Mouse (Mus musculus): Measurements from ENCODE around the gene Tmem86b. TPM values are rescaled to one million over a fixed set of nuclear protein-coding genes. Genes with fewer than 3 reads are reported as not detected.

Gene Tmem86b
- polyA plus RNA-seq, 1 experiment from 2014 or later = 25.1 TPM

DNA sequence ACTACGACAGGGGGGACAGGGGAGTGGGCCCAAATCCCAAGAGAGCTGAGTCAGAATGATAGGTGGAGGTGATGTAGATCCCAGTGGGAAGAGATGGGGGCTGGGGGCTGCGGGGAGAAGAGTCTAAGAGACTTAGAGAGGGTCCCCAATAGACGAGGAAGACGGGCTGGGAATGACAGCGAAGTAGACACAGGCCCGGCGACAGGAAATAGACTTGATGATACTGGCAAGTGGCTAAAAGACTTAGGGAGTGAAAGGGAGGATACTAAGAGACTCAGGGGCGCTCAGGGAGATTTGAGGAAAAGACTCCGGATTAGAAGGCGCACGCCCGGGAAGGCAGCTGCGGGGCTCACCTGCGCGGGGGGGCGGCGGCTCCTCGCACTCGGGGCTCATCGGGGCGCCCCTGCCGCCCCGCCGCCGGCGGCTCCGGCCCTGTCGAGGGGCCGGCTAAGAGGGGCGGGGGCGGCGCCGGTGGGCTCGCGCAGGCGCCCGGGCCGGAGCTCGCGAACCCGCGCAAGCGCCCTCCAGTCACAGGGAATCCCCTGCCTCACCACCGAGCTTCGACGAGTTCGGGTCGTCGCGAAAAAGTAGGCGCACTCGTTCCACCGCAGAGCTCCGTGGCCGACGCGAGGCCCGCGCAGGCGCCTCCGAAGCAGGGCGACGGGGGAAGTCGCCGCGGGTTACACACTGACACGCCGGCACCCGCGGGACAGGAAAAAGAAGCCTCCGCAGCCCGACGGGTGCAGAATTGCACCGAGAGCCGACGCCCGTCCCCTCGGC is 27.1 kb upstream of the Tmem86b start:
- under 1% methylated on average over 70 of the region's 78 CpGs for WGBS
- H3K36me3 ChIP-seq (ENCODE audit: control insufficient read depth, insufficient read depth) = peaks cover 3% of the 10 kb centered on the region; the same call in 1 of the 2 replicates
- peak; percentile 61 for ATAC-seq
- H3K9ac ChIP-seq (ENCODE audit: low read depth, low read length) = peak overlapping the region; percentile 95
- H3K4me2 ChIP-seq (replicated peaks; ENCODE audit: low read depth) = peak overlapping the region; percentile 86
- H3K4me1 ChIP-seq (replicated peaks; ENCODE audit: control insufficient read depth, insufficient read depth, low read length) = 0 out of 2 replicates have a peak, but pooled peaks cover 6% of the 10 kb centered on the region
- H3K27me3 ChIP-seq (replicated peaks; ENCODE audit: control insufficient read depth, insufficient read depth, low read length) = no peaks in the 10 kb centered on the region
- TF ChIP-seq CTCF (IDR thresholded peaks at IDR 0.05; ENCODE audit: low read depth) = no peak
- H3K4me3 ChIP-seq (ENCODE audit: low read depth, low read length) = peak overlapping the region; percentile 93
- H3K9me3 ChIP-seq (ENCODE audit: control insufficient read depth) = no peaks in the 10 kb centered on the region
- H3K27ac ChIP-seq (ENCODE audit: low read depth, low read length) = peak overlapping the region; percentile 93

DNA sequence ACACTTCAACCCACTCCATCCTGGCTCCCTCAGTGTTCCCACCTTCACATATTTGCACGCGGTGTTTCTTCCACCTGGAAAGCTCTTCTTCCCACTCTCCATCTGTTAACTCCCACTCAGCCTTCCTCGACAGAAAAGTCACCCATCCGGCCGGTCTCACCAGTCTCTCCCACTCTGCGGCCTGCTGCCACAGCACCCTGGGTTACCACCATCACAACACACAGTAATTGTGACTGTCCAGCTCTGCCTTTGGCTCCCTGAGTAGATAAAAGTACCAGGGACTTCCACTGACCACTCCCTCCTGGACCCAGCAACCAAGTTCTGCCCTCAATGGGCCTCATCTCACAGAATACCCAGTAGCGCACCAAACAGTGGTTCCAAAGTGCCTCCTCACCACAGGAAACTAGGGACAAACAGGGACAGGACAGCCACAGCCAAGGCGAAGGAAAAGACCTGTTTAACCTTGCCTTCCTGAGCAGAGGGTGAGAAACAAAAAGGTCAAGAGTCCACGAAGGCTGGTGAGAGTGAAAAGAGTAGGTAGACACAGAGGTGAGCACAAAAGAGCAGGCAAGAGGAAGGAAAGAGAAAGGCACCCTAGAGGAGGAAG is 26.4 kb upstream of the Tmem86b start:
- H3K4me1 ChIP-seq (replicated peaks; ENCODE audit: control insufficient read depth, insufficient read depth, low read length) = 0 out of 2 replicates have a peak, but pooled peaks cover 6% of the 10 kb centered on the region
- WGBS = 16% methylated on average over 9 of the region's 9 CpGs
- TF ChIP-seq CTCF (IDR thresholded peaks at IDR 0.05; ENCODE audit: low read depth) = no peak
- peak overlapping the region; percentile 93 for H3K4me3 ChIP-seq (ENCODE audit: low read depth, low read length)
- H3K9me3 ChIP-seq (ENCODE audit: control insufficient read depth) = no peaks in the 10 kb centered on the region
- ATAC-seq = no peak
- H3K36me3 ChIP-seq (ENCODE audit: control insufficient read depth, insufficient read depth) = no peaks in the 10 kb centered on the region; the same call in 1 of the 2 replicates
- peak overlapping the region; percentile 93 for H3K27ac ChIP-seq (ENCODE audit: low read depth, low read length)
- peak overlapping the region; percentile 86 for H3K4me2 ChIP-seq (replicated peaks; ENCODE audit: low read depth)
- H3K9ac ChIP-seq (ENCODE audit: low read depth, low read length) = peak overlapping the region; percentile 95
- no peaks in the 10 kb centered on the region for H3K27me3 ChIP-seq (replicated peaks; ENCODE audit: control insufficient read depth, insufficient read depth, low read length)

DNA sequence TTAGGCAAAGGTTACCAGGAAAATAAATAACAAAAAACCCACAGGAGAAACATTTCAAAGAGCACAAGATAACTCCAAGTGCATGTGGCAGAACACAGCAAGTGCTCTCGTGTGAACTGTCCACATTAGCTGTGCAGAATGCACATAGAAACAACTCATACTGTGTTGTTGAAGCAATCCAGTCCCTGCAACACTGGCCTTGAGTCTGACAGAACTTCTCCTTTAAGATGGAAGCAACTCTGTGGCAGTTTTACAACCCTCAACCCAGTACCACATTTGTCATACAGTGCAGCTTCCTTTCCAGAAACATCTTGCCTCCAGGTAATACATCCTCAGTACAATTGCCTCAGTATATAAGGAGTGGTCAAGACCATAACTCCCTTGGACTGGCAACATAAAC is 25.6 kb upstream of the Tmem86b start:
- TF ChIP-seq CTCF (IDR thresholded peaks at IDR 0.05; ENCODE audit: low read depth) = no peak
- Histone ChIP-seq H3K27me3 (replicated peaks; ENCODE audit: control insufficient read depth, insufficient read depth, low read length) (no peaks in the 10 kb centered on the region), H3K4me2 (replicated peaks; ENCODE audit: low read depth) (peak overlapping the region; percentile 86), H3K36me3 (ENCODE audit: control insufficient read depth, insufficient read depth) (no peaks in the 10 kb centered on the region; the same call in 1 of the 2 replicates), H3K4me3 (ENCODE audit: low read depth, low read length) (peak overlapping the region; percentile 93; the same call in 1 of the 2 replicates), H3K27ac (ENCODE audit: low read depth, low read length) (no peak overlapping the region), H3K9me3 (ENCODE audit: control insufficient read depth) (no peaks in the 10 kb centered on the region), H3K9ac (ENCODE audit: low read depth, low read length) (no peak overlapping the region), H3K4me1 (replicated peaks; ENCODE audit: control insufficient read depth, insufficient read depth, low read length) (0 out of 2 replicates have a peak, but pooled peaks cover 6% of the 10 kb centered on the region)
- 21% methylated on average over 1 of the region's 1 CpGs for WGBS
- no peak for ATAC-seq

DNA sequence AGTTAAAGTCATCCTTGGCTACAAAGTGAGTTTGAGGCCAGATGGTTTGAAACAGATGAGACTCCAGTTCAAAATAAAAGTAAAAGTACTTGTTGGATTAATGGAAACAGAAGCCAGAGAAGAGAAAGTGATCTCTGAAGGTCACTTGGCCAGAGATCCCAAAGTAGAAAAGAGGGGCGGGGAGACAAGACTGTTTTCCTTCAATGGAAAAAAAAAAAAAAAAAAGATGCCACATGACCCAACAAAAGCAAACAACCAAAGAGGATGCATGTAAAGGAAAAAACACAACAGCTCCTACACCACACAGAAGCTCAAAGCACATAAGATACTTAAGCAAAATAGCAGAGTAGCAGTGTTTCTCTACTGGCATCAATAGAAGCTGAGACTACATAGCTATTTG is 24.7 kb upstream of the Tmem86b start:
- ATAC-seq = no peak
- peak overlapping the region; percentile 86; the same call in 1 of the 2 replicates for H3K4me2 ChIP-seq (replicated peaks; ENCODE audit: low read depth)
- TF ChIP-seq CTCF (IDR thresholded peaks at IDR 0.05; ENCODE audit: low read depth) = no peak
- no peak overlapping the region for H3K9ac ChIP-seq (ENCODE audit: low read depth, low read length)
- no peak overlapping the region for H3K4me3 ChIP-seq (ENCODE audit: low read depth, low read length)
- H3K36me3 ChIP-seq (ENCODE audit: control insufficient read depth, insufficient read depth) = no peaks in the 10 kb centered on the region; the same call in 1 of the 2 replicates
- H3K4me1 ChIP-seq (replicated peaks; ENCODE audit: control insufficient read depth, insufficient read depth, low read length) = 0 out of 2 replicates have a peak, but pooled peaks cover 6% of the 10 kb centered on the region
- no peak overlapping the region for H3K27ac ChIP-seq (ENCODE audit: low read depth, low read length)
- WGBS = 68% methylated on average over 1 of the region's 1 CpGs
- H3K27me3 ChIP-seq (replicated peaks; ENCODE audit: control insufficient read depth, insufficient read depth, low read length) = no peaks in the 10 kb centered on the region
- H3K9me3 ChIP-seq (ENCODE audit: control insufficient read depth) = no peaks in the 10 kb centered on the region

DNA sequence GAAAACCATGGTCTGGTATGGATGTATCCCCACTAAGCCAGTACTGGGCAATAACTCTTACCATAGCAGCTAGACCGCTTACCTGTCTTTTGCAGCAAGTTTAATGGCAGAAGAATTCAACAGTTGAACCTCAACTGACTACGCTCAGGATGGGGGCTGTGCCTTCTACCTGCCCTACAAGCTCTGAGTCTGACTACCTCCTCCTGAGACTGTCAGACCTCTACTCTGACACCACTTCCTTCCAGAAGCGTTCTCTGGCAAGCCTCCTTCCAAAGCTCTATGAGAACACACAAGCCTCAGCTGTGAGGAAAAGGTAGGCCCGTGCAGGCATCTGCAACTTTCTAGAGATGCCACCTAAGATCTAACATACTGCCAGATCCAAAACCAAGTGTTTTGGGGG is 24.2 kb upstream of the Tmem86b start:
- no peak overlapping the region for H3K27ac ChIP-seq (ENCODE audit: low read depth, low read length)
- no peaks in the 10 kb centered on the region; the same call in 1 of the 2 replicates for H3K36me3 ChIP-seq (ENCODE audit: control insufficient read depth, insufficient read depth)
- no peak overlapping the region for H3K4me3 ChIP-seq (ENCODE audit: low read depth, low read length)
- no peaks in the 10 kb centered on the region for H3K9me3 ChIP-seq (ENCODE audit: control insufficient read depth)
- TF ChIP-seq CTCF (IDR thresholded peaks at IDR 0.05; ENCODE audit: low read depth) = no peak
- H3K9ac ChIP-seq (ENCODE audit: low read depth, low read length) = no peak overlapping the region
- WGBS = 83% methylated on average over 4 of the region's 4 CpGs
- H3K4me2 ChIP-seq (replicated peaks; ENCODE audit: low read depth) = no peak overlapping the region
- H3K4me1 ChIP-seq (replicated peaks; ENCODE audit: control insufficient read depth, insufficient read depth, low read length) = 0 out of 2 replicates have a peak, but pooled peaks cover 6% of the 10 kb centered on the region
- no peaks in the 10 kb centered on the region for H3K27me3 ChIP-seq (replicated peaks; ENCODE audit: control insufficient read depth, insufficient read depth, low read length)
- ATAC-seq = no peak

DNA sequence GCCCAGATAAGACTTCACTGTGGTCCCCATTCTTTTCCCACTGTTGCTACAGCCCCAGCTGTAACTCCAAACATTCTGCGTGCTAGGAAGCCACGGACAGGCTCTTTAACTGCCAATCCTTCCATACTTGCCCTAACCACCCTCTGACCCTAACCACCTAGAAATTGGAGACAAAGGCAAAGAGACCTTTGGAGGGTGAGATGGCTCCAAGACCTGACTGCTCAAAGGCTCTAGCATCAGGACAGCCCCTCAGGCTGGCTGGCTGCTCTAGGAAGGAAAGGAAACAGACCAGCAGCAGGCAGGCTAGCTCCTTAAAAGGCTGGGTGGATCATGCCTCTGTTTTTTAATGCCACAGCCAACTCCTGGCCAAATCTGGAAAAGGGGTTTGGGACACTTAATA is 23.0 kb upstream of the Tmem86b start:
- WGBS = 70% methylated on average over 2 of the region's 2 CpGs
- ATAC-seq = no peak
- Histone ChIP-seq H3K4me2 (replicated peaks; ENCODE audit: low read depth) (no peak overlapping the region), H3K4me3 (ENCODE audit: low read depth, low read length) (no peak overlapping the region), H3K27me3 (replicated peaks; ENCODE audit: control insufficient read depth, insufficient read depth, low read length) (no peaks in the 10 kb centered on the region), H3K27ac (ENCODE audit: low read depth, low read length) (peak overlapping the region; percentile 35; the same call in 1 of the 2 replicates), H3K9ac (ENCODE audit: low read depth, low read length) (no peak overlapping the region), H3K4me1 (replicated peaks; ENCODE audit: control insufficient read depth, insufficient read depth, low read length) (0 out of 2 replicates have a peak, but pooled peaks cover 6% of the 10 kb centered on the region), H3K9me3 (ENCODE audit: control insufficient read depth) (no peaks in the 10 kb centered on the region), H3K36me3 (ENCODE audit: control insufficient read depth, insufficient read depth) (no peaks in the 10 kb centered on the region; the same call in 1 of the 2 replicates)
- no peak for TF ChIP-seq CTCF (IDR thresholded peaks at IDR 0.05; ENCODE audit: low read depth)
